Mouse (Mus musculus) small intestine, adult 2 months (tissue): ENCODE measurements around the gene Hint3.
A peak's percentile ranks its signal among the peaks of the same experiment; 100 is the strongest.

ENCODE experiments used
- CTCF ChIP-seq: fragments of 200-500 bp; IDR thresholded peaks from 2 replicates; pipeline ENCODE4 v1.5.1; 2012; ENCODE audit warnings: low read depth, mild to moderate bottlenecking, control low read depth, inconsistent platforms, low read length, moderate library complexity, mixed read lengths; ENCODE audit not compliant: insufficient replicate concordance, insufficient read length; ENCODE audit errors: extremely low read depth
- POLR2A ChIP-seq: fragments of 200-500 bp; IDR thresholded peaks from 2 replicates; pipeline ENCODE4 v1.6.1; 2012; ENCODE audit warnings: low read depth, mild to moderate bottlenecking, control low read depth, inconsistent platforms, low read length, moderate library complexity

DNA sequence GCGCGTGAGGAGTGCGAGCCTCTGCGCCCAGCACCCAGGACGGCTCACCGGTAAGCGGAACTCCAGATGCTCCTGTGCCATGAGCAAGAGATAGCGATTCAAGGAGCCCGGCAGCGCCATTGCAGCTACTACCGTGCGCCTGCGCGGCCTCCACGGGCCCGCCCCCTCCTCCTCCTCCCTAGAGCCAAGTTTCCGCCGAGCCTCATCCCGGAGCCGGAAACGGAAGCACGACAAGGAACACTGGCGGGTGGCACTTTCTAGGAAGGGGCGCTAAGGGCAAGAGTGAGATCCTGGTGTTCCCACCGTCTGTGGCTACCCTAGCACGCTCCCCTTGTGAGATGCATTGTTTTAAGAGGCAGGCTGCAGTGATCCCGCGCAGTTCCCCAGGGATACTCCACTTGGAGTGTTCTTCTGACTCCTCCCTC is 28.9 kb downstream of the Hint3 start, which contains the start of gene Trmt11:
- peak; percentile 90 for TF ChIP-seq POLR2A
- TF ChIP-seq CTCF, result no peak
